Mouse (Mus musculus) left cerebral cortex, postnatal 10 days (tissue): ENCODE measurements at regions not wholly inside any gene's neighbourhood (a gene's known extent, or its start where the extent isn't known, plus 50 kb on each side); places are given as distances from the start of the nearest gene placed in this dataset.

Experiments used
- DNase-seq, 2 experiments: peaks; one replicate each; pipeline ENCODE4 v3.0.0; 2021 to 2022; ENCODE audit warnings: low spot score in 2 of 2, mixed read lengths in 1 of 2; ENCODE audit errors: extremely low spot score in 1 of 2
- intact Hi-C: fragments of 180-260 bp; cut with DNase I; formaldehyde crosslinking; loops from one replicate; pipeline ENCODE4 v1.15.1; 2025

GRCm38 (mm10) chr5:64655286-64655685 lies 147.9 kb upstream of the Klf3 start:
- intact Hi-C loops, result no loop called here
- no peak for DNase-seq

DNA sequence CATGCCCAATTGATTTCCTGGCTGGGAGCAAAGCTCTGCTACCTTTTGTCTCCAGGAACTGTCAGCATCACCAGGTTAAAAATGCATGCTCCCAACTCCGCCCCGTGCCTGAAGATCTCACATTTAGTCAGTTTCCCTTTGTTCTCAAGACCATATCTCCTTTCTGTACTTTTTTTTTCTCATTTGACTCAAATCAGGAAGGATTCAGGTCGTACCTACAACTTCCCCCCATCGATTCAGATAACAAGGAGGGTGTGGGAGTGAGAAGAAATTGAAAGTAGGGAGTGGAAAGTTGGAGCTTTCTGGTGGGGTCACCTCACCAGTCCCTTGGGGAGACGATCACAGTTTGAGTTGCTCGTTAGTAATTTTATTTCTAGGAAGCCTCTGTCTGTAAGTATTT lies 141.2 kb upstream of the Klf3 start:
- intact Hi-C loops, result no loop called here
- DNase-seq, result no peak

- no peak for DNase-seq
- intact Hi-C loops, result no loop called here
These were observed 140.7 kb upstream of the Klf3 start for GRCm38 (mm10) chr5:64662476-64662875.

DNA sequence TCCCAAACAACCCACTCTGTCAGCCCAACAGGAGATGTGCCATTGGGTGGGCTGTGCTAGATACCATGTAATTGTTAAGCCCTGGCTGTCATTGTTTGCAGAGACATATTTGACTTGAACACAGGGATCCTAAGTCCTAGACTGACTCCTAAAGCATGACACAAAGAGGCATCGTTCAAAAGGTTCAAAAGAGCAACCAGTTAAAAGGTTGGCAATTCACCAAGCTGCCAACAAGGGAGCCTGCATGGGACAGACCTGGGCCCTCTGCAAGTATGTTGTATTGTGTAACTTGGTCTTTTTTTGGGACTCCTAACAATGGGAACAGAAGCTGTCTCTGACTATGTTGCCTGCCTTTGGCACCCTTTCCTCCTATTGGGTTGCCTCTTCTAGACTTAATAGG lies 139.4 kb upstream of the Klf3 start:
- intact Hi-C loops, result no loop called here
- DNase-seq, result no peak

- DNase-seq, result no peak
- intact Hi-C loops, result no loop called here
These were observed 138.1 kb upstream of the Klf3 start for GRCm38 (mm10) chr5:64665064-64665463.

DNA sequence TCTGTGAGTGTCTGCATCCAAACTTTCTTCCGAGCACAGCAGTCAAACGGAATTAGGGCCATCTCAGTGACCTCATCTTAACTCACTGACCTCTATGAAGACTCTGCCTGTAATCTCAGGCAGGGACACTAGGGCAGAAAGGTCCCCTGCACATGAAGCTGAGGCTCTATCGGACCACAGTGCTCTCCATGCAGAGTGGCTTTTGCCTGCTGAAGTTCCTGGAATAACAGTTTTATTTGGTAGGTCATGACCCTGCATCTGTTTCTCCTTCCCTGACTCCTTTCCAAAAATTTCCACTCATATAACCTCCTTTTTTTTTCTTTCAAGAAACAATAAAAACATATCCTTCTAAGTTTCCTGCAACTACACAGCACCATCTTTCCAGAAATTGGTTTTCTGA lies 136.9 kb upstream of the Klf3 start:
- no peak for DNase-seq
- intact Hi-C loops, result no loop called here

DNA sequence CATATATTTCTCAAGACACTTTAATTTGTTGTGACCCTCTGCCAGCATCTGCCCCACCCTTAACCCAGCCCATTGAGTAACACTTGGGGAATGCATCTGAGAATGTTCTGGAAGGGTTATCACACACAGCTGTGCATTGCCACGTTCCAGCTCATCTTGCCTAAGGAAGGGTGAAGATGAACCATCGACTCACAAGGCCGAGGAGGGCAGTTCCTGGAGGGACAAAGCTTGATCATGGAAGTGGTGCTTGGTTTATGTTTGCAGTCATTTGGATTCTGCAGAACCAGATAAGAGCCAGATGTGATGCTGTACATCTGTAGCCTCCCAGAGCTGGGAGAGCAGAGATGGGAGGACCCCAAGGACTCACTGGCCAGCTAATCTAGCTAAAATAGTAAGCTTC lies 136.1 kb upstream of the Klf3 start:
- intact Hi-C loops, result no loop called here
- DNase-seq, result no peak

GRCm38 (mm10) chr5:64673861-64674260 lies 129.3 kb upstream of the Klf3 start:
- intact Hi-C loops, result no loop called here
- DNase-seq, result no peak

- intact Hi-C loops, result no loop called here
- no peak for DNase-seq
These were observed 126.8 kb upstream of the Klf3 start for GRCm38 (mm10) chr5:64676214-64676945.

DNA sequence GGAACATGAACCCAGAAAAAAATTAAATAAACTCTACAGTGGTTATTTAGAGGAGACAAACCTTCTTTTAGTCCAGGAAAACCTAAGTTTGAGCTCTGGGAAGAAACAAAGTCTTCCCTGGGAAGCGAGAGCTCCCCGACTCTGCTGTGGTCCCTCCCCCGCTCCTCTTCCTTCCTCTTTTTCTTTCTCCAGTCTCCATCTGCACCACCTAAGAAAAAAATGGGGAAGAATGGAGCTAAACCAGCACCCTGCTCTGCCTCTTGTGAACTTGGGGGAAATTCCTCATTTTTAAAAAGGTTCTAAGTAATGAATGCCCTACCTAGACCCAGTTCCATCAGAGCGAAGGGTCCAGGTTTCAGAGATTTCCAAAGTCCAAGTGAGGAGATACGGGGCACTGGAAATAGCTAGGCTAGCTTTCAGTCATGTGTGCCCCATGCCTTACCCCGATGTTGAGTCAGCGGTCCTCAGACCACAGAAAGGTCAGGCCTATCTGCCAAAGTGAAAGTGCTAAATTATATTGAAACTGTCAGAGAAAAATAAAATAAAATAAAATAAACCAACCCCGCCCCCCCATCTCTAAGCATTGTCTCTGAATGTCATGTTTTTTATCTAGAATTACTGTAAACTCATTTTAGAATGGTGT lies 126.1 kb upstream of the Klf3 start:
- intact Hi-C loops, result no loop called here
- no peak for DNase-seq

GRCm38 (mm10) chr5:64678706-64679105 lies 124.5 kb upstream of the Klf3 start:
- intact Hi-C loops, result no loop called here
- no peak for DNase-seq

GRCm38 (mm10) chr5:64679996-64680625 lies 123.1 kb upstream of the Klf3 start:
- intact Hi-C loops, result no loop called here
- DNase-seq, result peak in 1 of 2 experiments; percentile 70

GRCm38 (mm10) chr5:64681161-64681560 lies 122.0 kb upstream of the Klf3 start:
- intact Hi-C loops, result no loop called here
- DNase-seq, result no peak

GRCm38 (mm10) chr5:64682326-64682845 lies 120.8 kb upstream of the Klf3 start:
- intact Hi-C loops, result no loop called here
- DNase-seq, result peak in 1 of 2 experiments; percentile 29

GRCm38 (mm10) chr5:64683419-64683818 lies 119.8 kb upstream of the Klf3 start:
- intact Hi-C loops, result no loop called here
- no peak for DNase-seq

- DNase-seq, result no peak
- intact Hi-C loops, result no loop called here
These were observed 118.9 kb upstream of the Klf3 start for GRCm38 (mm10) chr5:64684275-64684674.

DNA sequence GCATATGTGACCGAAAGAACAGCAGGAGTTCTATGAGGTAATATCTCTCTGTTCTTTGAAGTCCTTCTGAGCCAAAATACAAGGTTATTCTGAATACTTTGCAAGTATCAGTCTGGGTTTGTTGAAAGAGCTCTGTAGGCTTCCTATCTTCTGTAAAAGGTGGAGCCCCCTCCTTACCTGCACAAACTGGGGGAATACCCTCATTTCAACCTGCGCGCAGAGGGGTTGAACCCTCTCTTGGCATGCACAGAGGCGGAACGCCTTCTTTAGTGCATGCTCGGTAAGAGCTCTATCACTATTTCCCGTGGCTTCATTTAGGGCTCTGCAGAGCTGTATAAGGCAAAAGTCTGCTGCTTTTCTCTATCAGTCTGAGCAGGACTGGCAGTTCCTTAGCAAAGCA lies 113.0 kb upstream of the Klf3 start:
- intact Hi-C loops, result no loop called here
- DNase-seq, result no peak

GRCm38 (mm10) chr5:64691406-64692100 lies 111.6 kb upstream of the Klf3 start:
- intact Hi-C loops, result no loop called here
- DNase-seq, result no peak

DNA sequence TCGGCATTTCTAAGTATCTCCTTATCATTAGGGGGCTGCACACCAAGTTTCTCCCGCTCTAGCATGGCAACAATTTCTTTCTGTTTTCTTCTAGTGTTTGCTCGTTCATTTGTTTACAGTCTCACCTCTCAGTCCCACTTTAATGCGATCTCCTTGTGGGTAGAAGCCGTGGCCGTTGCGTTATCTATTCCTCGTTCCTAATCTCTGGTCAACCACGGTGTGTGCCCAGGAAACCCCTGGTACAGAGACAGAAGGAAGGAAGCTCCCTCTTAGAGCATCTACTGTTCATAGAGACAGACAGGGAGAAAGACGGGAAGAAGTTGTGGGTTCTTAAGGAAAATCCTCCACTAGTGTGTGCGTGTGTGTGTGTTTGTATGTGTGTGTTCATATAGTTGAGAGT lies 110.9 kb upstream of the Klf3 start:
- no peak for DNase-seq
- intact Hi-C loops, result no loop called here

DNA sequence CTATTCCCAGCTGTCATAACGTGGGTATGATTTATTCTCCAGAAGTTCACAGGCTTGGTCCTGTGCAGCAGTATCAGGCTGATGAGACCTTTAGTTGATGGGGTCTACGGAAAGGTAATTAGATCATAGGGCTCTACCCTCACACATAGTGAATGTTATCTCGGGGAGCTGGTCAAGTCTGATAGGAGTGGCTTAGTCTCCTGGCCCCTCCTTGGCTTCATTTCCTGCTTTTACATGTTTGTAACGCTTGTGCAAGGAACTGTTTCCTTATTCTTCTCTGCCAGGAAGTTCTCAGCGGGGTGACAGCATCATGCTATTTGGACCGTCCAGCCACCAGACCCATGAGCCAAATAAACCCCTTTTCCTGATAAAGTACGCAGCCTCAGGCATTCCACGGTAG lies 109.6 kb upstream of the Klf3 start:
- DNase-seq, result no peak
- intact Hi-C loops, result no loop called here
